Mouse (Mus musculus): ENCODE measurements around the gene Ank. TPM values are rescaled to one million over a fixed set of nuclear protein-coding genes. Genes with fewer than 3 reads are reported as not detected.

Gene Ank
- polyA plus RNA-seq, 1 experiment from 2014 or later = 19.5 TPM

DNA sequence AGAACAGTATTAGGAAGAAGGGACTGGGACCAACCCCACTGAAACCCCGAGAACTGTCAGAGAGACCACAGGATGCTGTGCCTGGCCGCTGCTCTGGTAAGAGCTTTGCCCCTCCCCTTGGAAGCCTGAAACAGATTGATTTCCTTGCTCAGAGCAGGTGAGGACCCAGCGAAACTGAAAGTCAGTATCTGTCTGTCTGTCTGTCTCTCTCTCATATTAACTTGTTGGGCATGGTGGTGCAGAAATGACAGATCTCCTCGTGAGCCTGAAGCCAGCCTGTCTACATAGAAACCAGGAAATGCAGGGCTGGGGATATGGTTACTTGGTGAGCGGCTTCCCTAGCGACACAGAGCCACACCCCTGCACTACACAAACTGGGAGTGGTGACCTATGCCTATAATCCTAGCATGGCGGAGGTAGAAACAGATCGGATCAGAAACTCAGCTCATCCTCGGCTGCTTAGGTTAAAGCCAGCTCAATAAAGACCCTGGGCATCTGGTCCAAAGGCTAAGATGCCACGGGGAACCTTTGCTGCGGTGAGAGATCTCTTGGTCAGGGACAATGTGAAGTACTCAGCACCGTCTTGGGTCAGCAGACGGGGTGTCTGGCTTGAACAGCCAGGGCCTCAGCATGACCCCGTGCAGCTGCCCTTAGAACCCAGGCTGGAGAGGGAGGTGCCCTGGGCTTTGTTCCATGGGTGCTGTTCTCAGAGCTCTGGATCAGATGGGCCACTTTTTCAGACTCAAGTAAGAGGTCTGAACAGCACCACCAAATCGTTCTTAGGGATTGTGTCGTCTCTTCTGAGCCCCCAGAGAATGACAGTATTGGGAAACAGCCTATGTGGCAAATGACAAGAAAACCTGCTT lies 111.7 kb downstream of the Ank start:
- 86% methylated on average over 16 of the region's 16 CpGs for WGBS
- no peaks in the 10 kb centered on the region for H3K9me3 ChIP-seq (ENCODE audit: control insufficient read depth, low read length)
- H3K4me2 ChIP-seq (ENCODE audit: low read depth, low read length) = no peak overlapping the region
- H3K4me3 ChIP-seq (ENCODE audit: low read depth, low read length) = no peak overlapping the region
- H3K27ac ChIP-seq (ENCODE audit: low read depth, low read length) = no peak overlapping the region
- ATAC-seq (ENCODE audit: low read depth) = no peak
- H3K9ac ChIP-seq (replicated peaks; ENCODE audit: low read depth, low read length) = no peak overlapping the region
- H3K36me3 ChIP-seq (ENCODE audit: control insufficient read depth, insufficient read depth, low read length) = no peaks in the 10 kb centered on the region
- H3K27me3 ChIP-seq (ENCODE audit: control insufficient read depth, insufficient read depth, low read length) = no peaks in the 10 kb centered on the region
- no peaks in the 10 kb centered on the region for H3K4me1 ChIP-seq (ENCODE audit: control insufficient read depth, insufficient read depth, low read length)

DNA sequence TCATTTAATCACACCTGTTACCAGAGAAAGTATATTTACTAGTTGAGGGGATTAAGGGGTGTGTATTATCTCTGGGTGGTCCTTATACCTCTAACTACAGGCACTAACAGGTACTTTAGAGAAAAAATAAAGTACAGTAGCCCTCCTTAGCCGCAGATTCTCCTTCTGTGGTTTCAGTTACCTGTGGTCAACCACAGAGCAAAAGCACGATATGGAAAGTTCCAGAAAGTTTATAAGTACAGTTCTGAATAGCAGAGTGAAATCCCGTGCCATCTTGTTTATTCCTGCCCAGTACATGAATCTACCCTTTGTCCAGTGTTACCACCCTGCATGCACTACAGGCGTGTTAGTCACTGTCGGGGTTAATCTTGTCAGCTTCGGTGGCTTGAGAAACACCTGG lies 112.4 kb downstream of the Ank start:
- no peak for ATAC-seq (ENCODE audit: low read depth)
- no peaks in the 10 kb centered on the region for H3K36me3 ChIP-seq (ENCODE audit: control insufficient read depth, insufficient read depth, low read length)
- H3K4me1 ChIP-seq (ENCODE audit: control insufficient read depth, insufficient read depth, low read length) = no peaks in the 10 kb centered on the region
- no peaks in the 10 kb centered on the region for H3K9me3 ChIP-seq (ENCODE audit: control insufficient read depth, low read length)
- WGBS = 95% methylated on average over 6 of the region's 6 CpGs
- H3K9ac ChIP-seq (replicated peaks; ENCODE audit: low read depth, low read length) = no peak overlapping the region
- H3K27me3 ChIP-seq (ENCODE audit: control insufficient read depth, insufficient read depth, low read length) = no peaks in the 10 kb centered on the region
- no peak overlapping the region for H3K27ac ChIP-seq (ENCODE audit: low read depth, low read length)
- H3K4me3 ChIP-seq (ENCODE audit: low read depth, low read length) = no peak overlapping the region
- no peak overlapping the region for H3K4me2 ChIP-seq (ENCODE audit: low read depth, low read length)

DNA sequence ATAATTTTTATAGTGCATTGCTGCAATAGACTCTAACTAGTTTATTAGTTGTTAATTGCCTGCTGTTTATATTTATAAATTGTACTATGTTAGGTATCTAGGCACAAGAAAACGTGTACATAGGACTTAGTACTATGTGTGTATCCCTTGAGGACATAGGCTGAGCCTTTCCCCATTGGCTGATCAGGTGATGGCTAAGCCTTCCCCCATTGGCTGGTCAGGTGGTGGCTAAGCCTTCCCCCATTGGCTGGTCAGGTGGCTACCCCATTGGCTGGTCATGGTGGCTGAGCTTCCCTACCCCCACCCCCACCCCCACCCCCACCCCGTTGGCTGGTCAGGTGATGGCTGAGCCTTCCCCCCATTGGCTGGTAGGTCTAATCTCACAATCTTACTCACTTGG lies 113.4 kb downstream of the Ank start:
- H3K9me3 ChIP-seq (ENCODE audit: control insufficient read depth, low read length) = no peaks in the 10 kb centered on the region
- no peak overlapping the region for H3K27ac ChIP-seq (ENCODE audit: low read depth, low read length)
- H3K9ac ChIP-seq (replicated peaks; ENCODE audit: low read depth, low read length) = no peak overlapping the region
- no peaks in the 10 kb centered on the region for H3K4me1 ChIP-seq (ENCODE audit: control insufficient read depth, insufficient read depth, low read length)
- no peaks in the 10 kb centered on the region for H3K36me3 ChIP-seq (ENCODE audit: control insufficient read depth, insufficient read depth, low read length)
- ATAC-seq (ENCODE audit: low read depth) = no peak
- WGBS = 85% methylated on average over 2 of the region's 2 CpGs
- no peaks in the 10 kb centered on the region for H3K27me3 ChIP-seq (ENCODE audit: control insufficient read depth, insufficient read depth, low read length)
- H3K4me2 ChIP-seq (ENCODE audit: low read depth, low read length) = no peak overlapping the region
- no peak overlapping the region for H3K4me3 ChIP-seq (ENCODE audit: low read depth, low read length)

DNA sequence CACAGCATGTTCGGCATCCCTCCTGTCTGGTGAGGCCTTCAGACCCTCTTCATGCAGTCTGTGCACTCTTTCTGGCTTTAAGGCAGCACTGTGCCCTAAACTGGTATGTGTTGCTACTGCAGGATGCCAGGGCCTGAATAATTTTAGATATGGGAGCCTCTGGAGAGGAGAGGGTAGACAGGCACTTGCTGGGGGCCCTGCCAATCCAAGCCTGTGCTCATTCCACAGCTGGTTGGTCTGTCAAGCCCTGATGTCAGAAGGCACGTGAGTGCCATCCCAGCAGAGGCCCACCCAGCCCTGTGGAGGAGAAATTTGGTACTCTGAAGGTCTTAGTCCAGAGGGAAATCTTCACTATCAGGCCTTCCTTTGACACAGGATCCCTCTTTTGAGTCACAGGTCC lies 114.3 kb downstream of the Ank start:
- Histone ChIP-seq H3K27me3 (ENCODE audit: control insufficient read depth, insufficient read depth, low read length) (no peaks in the 10 kb centered on the region), H3K9ac (replicated peaks; ENCODE audit: low read depth, low read length) (no peak overlapping the region), H3K9me3 (ENCODE audit: control insufficient read depth, low read length) (no peaks in the 10 kb centered on the region), H3K27ac (ENCODE audit: low read depth, low read length) (no peak overlapping the region), H3K4me1 (ENCODE audit: control insufficient read depth, insufficient read depth, low read length) (no peaks in the 10 kb centered on the region), H3K4me2 (ENCODE audit: low read depth, low read length) (no peak overlapping the region), H3K36me3 (ENCODE audit: control insufficient read depth, insufficient read depth, low read length) (no peaks in the 10 kb centered on the region), H3K4me3 (ENCODE audit: low read depth, low read length) (no peak overlapping the region)
- 90% methylated on average over 2 of the region's 2 CpGs for WGBS
- ATAC-seq (ENCODE audit: low read depth) = no peak

DNA sequence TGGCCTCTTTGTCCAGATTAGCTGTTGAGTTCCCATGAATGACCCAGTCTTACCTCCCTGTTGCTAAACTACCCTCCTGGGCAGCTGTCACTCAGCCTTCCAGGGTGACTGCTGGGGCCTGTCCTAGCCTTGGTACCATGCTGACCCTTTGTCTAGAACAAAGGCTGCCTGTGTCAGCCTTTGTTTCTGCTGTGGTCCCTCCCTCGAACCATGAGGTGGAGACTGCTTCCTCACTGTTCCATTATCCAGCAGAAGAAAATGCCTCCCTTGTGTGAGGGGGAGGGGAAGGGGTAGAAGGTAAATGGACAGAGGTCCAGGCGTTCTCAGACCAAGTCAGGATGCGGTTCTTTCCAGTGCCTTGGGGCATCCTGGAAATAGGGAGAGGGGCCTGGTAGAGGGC lies 115.2 kb downstream of the Ank start:
- ATAC-seq (ENCODE audit: low read depth) = peak; percentile 50; the same call in 1 of the 2 replicates
- H3K9ac ChIP-seq (replicated peaks; ENCODE audit: low read depth, low read length) = no peak overlapping the region
- H3K4me3 ChIP-seq (ENCODE audit: low read depth, low read length) = no peak overlapping the region
- no peaks in the 10 kb centered on the region for H3K36me3 ChIP-seq (ENCODE audit: control insufficient read depth, insufficient read depth, low read length)
- no peaks in the 10 kb centered on the region for H3K27me3 ChIP-seq (ENCODE audit: control insufficient read depth, insufficient read depth, low read length)
- H3K4me1 ChIP-seq (ENCODE audit: control insufficient read depth, insufficient read depth, low read length) = no peaks in the 10 kb centered on the region
- 8% methylated on average over 3 of the region's 3 CpGs for WGBS
- H3K4me2 ChIP-seq (ENCODE audit: low read depth, low read length) = no peak overlapping the region
- H3K9me3 ChIP-seq (ENCODE audit: control insufficient read depth, low read length) = no peaks in the 10 kb centered on the region
- no peak overlapping the region for H3K27ac ChIP-seq (ENCODE audit: low read depth, low read length)

DNA sequence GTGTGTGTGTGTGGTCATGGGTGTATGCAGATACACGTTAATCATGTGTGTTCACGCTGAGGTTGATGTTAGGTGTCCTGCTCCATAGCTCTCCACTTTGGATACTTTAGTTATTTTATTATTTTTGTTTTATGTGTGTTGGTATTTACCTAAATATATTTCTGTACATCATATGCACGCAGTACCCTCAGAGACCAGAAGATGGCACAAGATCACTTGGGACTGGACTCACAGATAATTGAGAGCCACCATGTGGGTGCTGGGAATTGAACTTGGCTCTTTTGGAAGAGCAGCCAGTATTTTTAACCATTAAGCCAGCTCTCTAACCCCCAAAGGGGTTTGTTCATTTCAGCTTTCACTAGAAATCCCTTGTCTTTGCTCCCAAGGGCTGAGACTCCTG lies 116.0 kb downstream of the Ank start:
- no peaks in the 10 kb centered on the region for H3K27me3 ChIP-seq (ENCODE audit: control insufficient read depth, insufficient read depth, low read length)
- no peak overlapping the region for H3K27ac ChIP-seq (ENCODE audit: low read depth, low read length)
- no peak overlapping the region for H3K9ac ChIP-seq (replicated peaks; ENCODE audit: low read depth, low read length)
- H3K9me3 ChIP-seq (ENCODE audit: control insufficient read depth, low read length) = no peaks in the 10 kb centered on the region
- no peaks in the 10 kb centered on the region for H3K4me1 ChIP-seq (ENCODE audit: control insufficient read depth, insufficient read depth, low read length)
- H3K4me3 ChIP-seq (ENCODE audit: low read depth, low read length) = no peak overlapping the region
- no peaks in the 10 kb centered on the region for H3K36me3 ChIP-seq (ENCODE audit: control insufficient read depth, insufficient read depth, low read length)
- WGBS = 91% methylated on average over 3 of the region's 3 CpGs
- no peak for ATAC-seq (ENCODE audit: low read depth)
- no peak overlapping the region for H3K4me2 ChIP-seq (ENCODE audit: low read depth, low read length)

DNA sequence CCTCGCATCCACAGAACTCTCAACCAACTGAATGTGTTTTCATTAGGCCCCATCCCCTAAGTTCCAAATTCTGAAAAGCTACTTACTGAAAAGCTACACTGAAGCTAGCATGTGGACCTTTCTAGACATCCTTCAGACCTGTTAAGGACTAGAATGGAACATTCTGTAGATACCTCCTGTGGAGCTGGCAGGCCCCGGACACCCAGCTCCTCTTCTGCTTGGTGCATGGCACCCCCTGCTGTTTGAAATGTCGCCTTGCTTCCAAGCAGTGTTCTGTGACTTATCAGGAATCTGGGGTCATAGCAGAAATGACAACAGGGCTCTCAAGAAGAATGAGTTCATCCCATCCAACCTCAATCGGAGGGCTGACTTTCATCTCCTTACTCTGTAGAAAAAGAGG lies 116.6 kb downstream of the Ank start:
- Histone ChIP-seq H3K4me3 (ENCODE audit: low read depth, low read length) (no peak overlapping the region), H3K9ac (replicated peaks; ENCODE audit: low read depth, low read length) (no peak overlapping the region), H3K4me1 (ENCODE audit: control insufficient read depth, insufficient read depth, low read length) (no peaks in the 10 kb centered on the region), H3K9me3 (ENCODE audit: control insufficient read depth, low read length) (no peaks in the 10 kb centered on the region), H3K4me2 (ENCODE audit: low read depth, low read length) (no peak overlapping the region), H3K27me3 (ENCODE audit: control insufficient read depth, insufficient read depth, low read length) (no peaks in the 10 kb centered on the region), H3K27ac (ENCODE audit: low read depth, low read length) (no peak overlapping the region), H3K36me3 (ENCODE audit: control insufficient read depth, insufficient read depth, low read length) (no peaks in the 10 kb centered on the region)
- WGBS = 84% methylated on average over 4 of the region's 4 CpGs
- ATAC-seq (ENCODE audit: low read depth) = peak; percentile 44; the same call in 1 of the 2 replicates

DNA sequence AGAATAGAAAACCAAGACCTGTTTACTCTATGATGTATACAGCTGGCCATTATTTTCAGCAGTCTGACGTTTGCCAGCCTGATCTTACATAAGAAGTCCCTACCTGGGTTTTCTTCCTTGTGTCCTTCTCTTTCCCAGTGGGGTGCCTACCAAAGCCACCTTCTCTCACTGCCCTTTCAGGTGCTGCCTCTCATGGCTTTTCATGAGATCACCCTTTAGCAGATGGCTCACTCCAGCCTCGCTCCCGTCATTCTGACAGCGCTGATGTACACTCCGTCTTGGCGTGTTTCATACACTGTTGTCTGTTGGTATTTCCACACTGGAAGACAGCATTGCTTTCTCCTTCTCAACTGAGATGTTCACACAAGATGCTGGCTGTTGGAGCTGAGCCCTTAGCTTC lies 117.1 kb downstream of the Ank start:
- H3K4me3 ChIP-seq (ENCODE audit: low read depth, low read length) = no peak overlapping the region
- no peaks in the 10 kb centered on the region for H3K27me3 ChIP-seq (ENCODE audit: control insufficient read depth, insufficient read depth, low read length)
- H3K36me3 ChIP-seq (ENCODE audit: control insufficient read depth, insufficient read depth, low read length) = no peaks in the 10 kb centered on the region
- H3K9me3 ChIP-seq (ENCODE audit: control insufficient read depth, low read length) = no peaks in the 10 kb centered on the region
- H3K4me1 ChIP-seq (ENCODE audit: control insufficient read depth, insufficient read depth, low read length) = no peaks in the 10 kb centered on the region
- no peak overlapping the region for H3K4me2 ChIP-seq (ENCODE audit: low read depth, low read length)
- WGBS = 97% methylated on average over 6 of the region's 6 CpGs
- H3K27ac ChIP-seq (ENCODE audit: low read depth, low read length) = no peak overlapping the region
- ATAC-seq (ENCODE audit: low read depth) = no peak
- H3K9ac ChIP-seq (replicated peaks; ENCODE audit: low read depth, low read length) = no peak overlapping the region

DNA sequence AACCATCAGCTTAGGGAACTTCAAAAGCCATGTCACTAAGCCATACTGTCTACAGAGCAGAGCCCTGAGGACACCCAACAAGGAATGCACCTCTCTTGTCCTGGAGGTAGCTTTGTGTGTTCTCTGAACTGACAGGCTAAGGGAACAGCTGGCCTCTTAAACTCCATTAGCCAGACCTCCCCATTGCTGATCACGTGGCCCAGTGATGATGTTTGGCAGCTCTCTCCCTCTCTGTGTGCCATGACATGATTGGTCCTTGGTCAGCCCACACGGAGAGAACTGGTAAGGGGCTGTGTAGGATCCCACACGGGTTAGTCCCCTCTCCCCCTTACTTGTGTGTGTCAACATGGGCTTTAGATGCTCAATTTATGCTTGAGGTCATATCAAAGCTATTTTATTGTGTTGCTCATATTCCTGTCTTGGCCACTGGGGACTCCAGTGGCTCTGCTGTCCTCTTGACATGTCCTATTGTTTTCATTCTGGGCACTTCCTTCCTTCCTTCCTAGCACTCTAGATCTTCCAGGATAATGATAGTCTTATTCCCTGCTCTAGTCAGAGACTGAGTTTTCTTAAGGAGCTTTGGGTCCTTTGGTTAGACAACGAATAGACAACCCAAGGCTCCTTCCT lies 119.1 kb downstream of the Ank start:
- no peaks in the 10 kb centered on the region for H3K9me3 ChIP-seq (ENCODE audit: control insufficient read depth, low read length)
- no peak overlapping the region for H3K4me2 ChIP-seq (ENCODE audit: low read depth, low read length)
- no peak overlapping the region for H3K4me3 ChIP-seq (ENCODE audit: low read depth, low read length)
- H3K27ac ChIP-seq (ENCODE audit: low read depth, low read length) = no peak overlapping the region
- no peak for ATAC-seq (ENCODE audit: low read depth)
- WGBS = 85% methylated on average over 4 of the region's 4 CpGs
- no peaks in the 10 kb centered on the region for H3K36me3 ChIP-seq (ENCODE audit: control insufficient read depth, insufficient read depth, low read length)
- H3K4me1 ChIP-seq (ENCODE audit: control insufficient read depth, insufficient read depth, low read length) = no peaks in the 10 kb centered on the region
- no peaks in the 10 kb centered on the region for H3K27me3 ChIP-seq (ENCODE audit: control insufficient read depth, insufficient read depth, low read length)
- no peak overlapping the region for H3K9ac ChIP-seq (replicated peaks; ENCODE audit: low read depth, low read length)
